Mouse (Mus musculus): ENCODE results near the gene Duoxa1. TPM values are rescaled to one million over a fixed set of nuclear protein-coding genes. Genes with fewer than 3 reads are reported as not detected.

The Duoxa1 gene
- polyA plus RNA-seq, 1 experiment from 2014 or later = not detected

DNA sequence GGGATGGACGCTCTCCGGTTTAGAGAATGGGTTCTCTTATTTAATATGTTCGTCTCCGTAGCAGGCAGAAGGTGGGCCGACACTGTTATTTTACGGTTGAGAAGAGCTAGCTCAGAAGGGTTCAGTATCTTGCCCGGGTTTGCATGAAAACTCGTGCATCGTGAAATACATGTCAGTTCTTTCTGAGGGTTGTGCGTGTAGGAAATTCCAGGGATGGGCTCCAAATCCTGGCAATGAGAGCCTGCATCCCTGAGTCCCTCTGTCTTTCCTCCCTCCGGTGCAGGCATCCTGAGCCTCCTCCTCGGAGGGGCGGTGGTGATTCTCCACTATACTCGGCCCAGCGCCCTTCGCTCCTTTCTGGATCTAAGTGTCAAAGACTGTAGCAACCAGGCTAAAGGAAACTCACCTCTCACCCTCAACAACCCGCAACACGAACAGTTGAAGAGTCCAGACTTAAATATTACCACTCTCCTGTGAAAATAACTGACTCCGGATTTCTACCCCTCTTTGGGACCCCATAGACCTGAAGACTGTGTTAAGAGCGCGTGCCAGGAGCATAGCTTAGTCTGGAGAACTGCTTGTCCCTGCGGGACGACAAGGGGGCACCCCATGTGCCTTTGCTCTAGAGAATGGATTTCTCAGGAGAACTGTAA, 11.5 kb downstream of the Duoxa1 start:
- H3K4me3 ChIP-seq = peak overlapping the region; percentile 50

DNA sequence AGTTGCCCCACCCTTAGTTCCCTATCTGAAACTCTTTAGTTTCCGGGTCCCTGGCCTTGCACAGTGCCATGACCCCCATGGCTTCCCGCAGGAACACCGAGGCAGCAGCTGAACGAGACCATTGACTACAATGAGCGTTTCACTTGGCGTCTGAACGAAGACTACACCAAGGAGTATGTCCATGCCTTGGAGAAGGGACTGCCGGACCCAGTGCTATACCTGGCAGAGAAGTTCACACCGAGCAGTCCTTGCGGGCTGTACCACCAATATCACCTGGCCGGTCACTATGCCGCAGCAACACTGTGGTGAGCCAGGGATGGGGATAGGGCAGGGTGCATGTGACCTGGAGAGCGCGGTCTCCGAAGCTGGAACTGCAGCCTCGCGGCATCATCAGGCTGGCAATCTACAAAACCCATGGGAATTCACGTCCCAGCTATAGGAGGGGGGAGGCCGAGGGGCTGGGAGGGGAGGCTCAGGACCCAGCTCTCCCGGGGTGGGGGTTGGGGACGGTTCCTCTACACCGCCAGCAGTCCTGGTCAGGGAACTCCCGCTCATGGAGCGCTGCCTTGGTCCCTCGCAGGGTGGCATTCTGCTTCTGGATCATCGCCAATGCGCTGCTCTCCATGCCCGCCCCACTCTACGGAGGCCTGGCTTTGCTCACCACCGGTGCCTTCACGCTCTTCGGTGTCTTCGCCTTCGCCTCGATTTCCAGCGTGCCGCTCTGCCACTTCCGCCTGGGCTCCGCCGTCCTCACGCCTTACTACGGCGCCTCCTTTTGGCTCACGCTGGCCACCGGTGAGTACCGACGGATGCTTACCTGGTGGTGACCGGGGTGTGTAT, 12.2 kb downstream of the Duoxa1 start:
- Histone ChIP-seq H3K27me3 (peaks cover 80% of the 10 kb centered on the region), H3K9me3 (no peaks in the 10 kb centered on the region), H3K4me1 (peaks cover 38% of the 10 kb centered on the region), H3K27ac (replicated peaks) (no peak overlapping the region), H3K4me2 (replicated peaks) (peak overlapping the region; percentile 93), H3K9ac (replicated peaks) (peak overlapping the region; percentile 45), H3K36me3 (no peaks in the 10 kb centered on the region), H3K4me3 (peak overlapping the region; percentile 50)
- peak; percentile 52 for ATAC-seq (replicated peaks)
- 1% methylated on average over 45 of the region's 48 CpGs for WGBS

More for the DNA sequence above, 11.5 kb downstream of the Duoxa1 start:
- Histone ChIP-seq H3K36me3 (no peaks in the 10 kb centered on the region), H3K9ac (replicated peaks) (peak overlapping the region; percentile 45), H3K4me1 (peaks cover 38% of the 10 kb centered on the region), H3K27me3 (peaks cover 76% of the 10 kb centered on the region), H3K4me2 (replicated peaks) (peak overlapping the region; percentile 93), H3K27ac (replicated peaks) (no peak overlapping the region), H3K9me3 (no peaks in the 10 kb centered on the region)
- ATAC-seq (replicated peaks) = no peak
- 8% methylated on average over 23 of the region's 23 CpGs for WGBS

DNA sequence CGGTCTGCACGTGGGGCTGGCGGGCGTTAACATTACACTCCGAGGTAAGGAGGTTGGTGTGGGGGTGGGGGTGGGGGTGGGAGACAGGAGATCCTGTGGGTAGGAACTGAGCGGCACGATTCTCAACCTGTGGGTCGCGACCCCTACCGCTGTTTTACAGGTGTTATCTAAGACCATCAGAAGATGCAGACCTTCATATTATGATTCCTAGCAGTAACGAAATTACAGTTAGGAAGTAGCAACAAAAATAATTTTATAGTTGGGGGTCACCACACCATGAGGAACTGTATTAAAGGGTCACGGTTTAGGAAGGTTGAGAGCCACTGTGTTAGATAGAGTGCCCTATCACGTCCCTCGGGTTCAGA, 12.9 kb downstream of the Duoxa1 start:
- no peak overlapping the region for H3K27ac ChIP-seq (replicated peaks)

DNA sequence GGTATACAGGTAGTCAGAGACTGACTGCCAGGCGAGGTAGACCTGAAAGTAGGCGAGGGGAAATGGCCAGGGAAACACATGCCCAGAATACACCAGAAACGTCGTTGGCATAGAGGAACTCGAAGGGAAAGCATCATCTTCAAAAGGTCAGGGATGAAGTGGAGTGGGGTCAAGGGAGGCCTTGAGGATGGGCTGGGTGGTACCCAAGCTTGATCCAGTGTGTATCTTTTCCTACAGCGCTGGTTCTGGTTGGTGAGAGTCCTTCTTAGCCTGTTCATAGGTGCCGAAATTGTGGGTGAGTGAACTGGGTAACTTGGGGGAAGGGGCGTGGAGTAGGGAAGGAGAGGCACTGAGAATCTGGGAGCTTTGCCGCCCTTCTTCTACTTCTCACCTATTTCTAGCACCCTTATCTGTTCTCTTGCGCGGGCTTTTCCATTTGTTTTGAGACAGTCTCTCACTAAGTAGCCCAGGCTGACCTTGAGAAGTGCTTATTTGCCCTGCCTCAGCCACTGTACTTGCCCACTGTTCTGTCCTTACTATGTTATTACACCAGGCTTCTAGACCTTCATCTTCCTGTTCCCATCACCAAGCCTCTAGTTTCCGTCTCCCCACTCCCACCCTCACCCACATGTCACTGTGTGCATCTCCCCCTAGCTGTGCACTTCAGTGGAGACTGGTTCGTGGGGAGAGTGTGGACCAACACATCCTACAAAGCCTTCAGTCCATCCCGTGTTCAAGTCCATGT, 13.4 kb downstream of the Duoxa1 start:
- Histone ChIP-seq H3K4me2 (replicated peaks) (no peak overlapping the region), H3K9ac (replicated peaks) (no peak overlapping the region), H3K27me3 (peaks cover 85% of the 10 kb centered on the region), H3K4me3 (no peak overlapping the region), H3K36me3 (no peaks in the 10 kb centered on the region), H3K27ac (replicated peaks) (no peak overlapping the region), H3K9me3 (no peaks in the 10 kb centered on the region), H3K4me1 (peaks cover 38% of the 10 kb centered on the region)
- ATAC-seq (replicated peaks) = no peak
- 13% methylated on average over 14 of the region's 14 CpGs for WGBS

More for the DNA sequence above, 12.9 kb downstream of the Duoxa1 start:
- H3K4me2 ChIP-seq (replicated peaks) = peak overlapping the region; percentile 93
- no peaks in the 10 kb centered on the region for H3K9me3 ChIP-seq
- peaks cover 83% of the 10 kb centered on the region for H3K27me3 ChIP-seq
- H3K4me1 ChIP-seq = peaks cover 38% of the 10 kb centered on the region
- ATAC-seq (replicated peaks) = no peak
- WGBS = 4% methylated on average over 14 of the region's 14 CpGs
- no peaks in the 10 kb centered on the region for H3K36me3 ChIP-seq
- peak overlapping the region; percentile 50 for H3K4me3 ChIP-seq
- H3K9ac ChIP-seq (replicated peaks) = no peak overlapping the region

DNA sequence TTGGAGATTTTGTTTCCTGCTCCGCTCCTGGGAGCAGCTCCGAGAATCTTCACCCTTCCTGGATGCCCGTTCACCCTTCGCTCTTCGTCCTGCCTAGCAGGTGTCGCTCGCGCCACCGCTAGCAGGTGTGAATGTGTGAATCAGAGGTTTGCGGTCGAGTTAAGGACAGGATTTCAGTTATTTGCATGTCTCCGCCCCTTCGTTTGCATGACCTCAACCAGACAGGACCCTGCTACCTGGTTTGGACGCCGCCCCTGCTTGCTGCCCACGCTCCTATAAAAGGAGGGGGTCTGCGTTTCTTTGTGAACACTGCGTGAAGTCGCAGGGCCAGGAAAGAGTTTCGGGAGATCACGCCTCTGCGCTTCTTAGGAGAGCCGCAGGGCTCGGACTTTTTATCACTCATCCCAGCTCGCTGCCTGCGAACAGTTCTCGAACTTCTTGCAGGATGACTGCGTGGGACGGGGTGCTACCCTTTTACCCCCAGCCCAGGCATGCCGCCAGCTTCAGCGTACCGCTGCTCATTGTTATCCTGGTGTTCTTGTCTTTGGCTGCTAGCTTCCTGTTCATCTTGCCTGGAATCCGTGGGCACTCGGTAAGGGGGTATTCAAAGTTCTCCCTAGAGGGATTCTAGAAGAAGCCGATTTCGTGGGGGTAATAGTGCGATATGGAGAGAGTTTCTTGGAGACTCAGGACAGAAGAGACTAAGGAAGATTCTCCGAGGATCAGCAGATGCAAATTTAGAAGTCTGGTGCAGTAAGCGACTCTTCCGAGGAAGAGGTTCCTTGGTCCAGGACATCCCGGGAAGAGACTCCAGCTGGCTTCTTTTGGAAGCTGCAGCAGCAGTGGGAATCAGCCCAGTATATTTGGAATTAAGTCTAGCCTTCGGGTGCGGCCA, 14.7 kb downstream of the Duoxa1 start, which contains the start of gene Duoxa2:
Gene Duoxa2 (plus strand): TSS at position 305 of the 895 bp plus-strand sequence.
- no peak within 1 kb of the TSS for H3K27ac ChIP-seq (replicated peaks)
- peak within 1 kb of the TSS; percentile 21 for H3K4me3 ChIP-seq
- peak within 1 kb of the TSS; percentile 35 for H3K4me2 ChIP-seq (replicated peaks)
- no peaks in the 10 kb centered on the region for H3K36me3 ChIP-seq
- no peak within 1 kb of the TSS for H3K9ac ChIP-seq (replicated peaks)
- H3K9me3 ChIP-seq = no peaks in the 10 kb centered on the region
- WGBS = 1% methylated on average over 43 of the region's 43 CpGs
- H3K4me1 ChIP-seq = peaks cover 38% of the 10 kb centered on the region
- ATAC-seq (replicated peaks) = no peak
- peaks cover 83% of the 10 kb centered on the region for H3K27me3 ChIP-seq

DNA sequence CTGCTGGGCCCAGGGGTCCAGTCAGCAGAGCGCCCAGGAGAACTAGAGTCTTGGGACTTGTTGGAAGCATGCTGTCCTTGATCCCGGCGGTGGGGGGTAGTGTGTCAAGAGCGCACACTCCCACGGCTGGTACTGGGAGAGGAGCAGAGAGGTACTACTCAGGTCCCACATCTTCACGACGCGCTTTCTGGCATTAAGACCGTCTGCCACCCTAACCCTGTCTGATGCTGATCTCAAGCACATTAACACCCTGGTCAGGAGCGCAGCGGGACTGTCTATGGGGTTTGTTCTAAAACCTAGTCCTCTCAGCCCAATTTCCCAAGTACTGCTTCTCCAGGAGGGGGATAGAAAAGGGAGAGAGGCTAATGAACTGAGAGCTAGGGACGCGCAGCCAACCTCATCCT, 15.4 kb downstream of the Duoxa1 start, which contains the start of gene Duox2:
Gene Duox2 (minus strand): TSS at position 354 of the 404 bp plus-strand sequence.
- Histone ChIP-seq H3K4me2 (replicated peaks) (peak within 1 kb of the TSS; percentile 35), H3K4me3 (peak within 1 kb of the TSS; percentile 21), H3K9me3 (no peaks in the 10 kb centered on the region), H3K27ac (replicated peaks) (no peak within 1 kb of the TSS), H3K4me1 (peaks cover 38% of the 10 kb centered on the region), H3K36me3 (no peaks in the 10 kb centered on the region), H3K9ac (replicated peaks) (no peak within 1 kb of the TSS), H3K27me3 (peaks cover 76% of the 10 kb centered on the region)
- ATAC-seq (replicated peaks) = no peak
- WGBS = 3% methylated on average over 13 of the region's 13 CpGs

DNA sequence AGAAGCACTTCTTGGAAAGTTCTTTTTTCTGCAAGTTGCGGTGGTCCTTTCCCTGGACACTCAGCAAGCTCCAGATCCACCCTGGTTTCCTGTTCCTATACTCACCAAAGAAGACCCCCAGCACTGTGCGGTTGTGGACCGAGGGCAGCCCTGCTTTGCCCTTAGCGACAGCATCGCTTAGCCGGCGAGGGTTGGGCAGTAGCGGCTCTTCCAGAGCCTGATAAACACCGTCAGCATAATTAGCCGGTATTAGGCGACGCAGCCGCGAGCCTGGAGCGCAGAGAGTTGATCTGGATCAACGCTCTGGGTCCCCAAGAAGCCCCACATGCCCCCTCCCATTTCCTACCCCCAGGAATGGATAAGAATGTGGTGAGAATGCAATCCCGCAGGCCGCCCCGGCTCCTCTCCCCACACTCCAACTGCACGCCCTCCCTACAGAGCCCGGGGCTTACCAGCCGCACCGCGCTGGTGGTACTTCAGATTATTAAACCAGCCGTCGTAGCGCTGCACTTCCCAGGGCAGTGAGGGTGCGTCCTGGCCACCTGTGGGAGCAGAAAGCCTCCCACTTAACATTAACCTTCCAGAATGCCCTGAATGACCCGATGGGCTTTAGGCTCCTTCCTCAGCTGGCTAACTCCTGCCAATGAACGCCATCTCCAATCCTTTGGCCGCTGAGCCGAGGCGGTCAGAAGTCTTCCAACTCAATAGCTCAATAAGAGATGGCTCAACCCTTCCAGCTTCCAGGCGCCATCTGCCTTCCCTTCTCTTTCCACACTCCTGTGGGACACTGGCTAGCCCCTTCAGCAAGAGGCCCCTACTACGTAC, 16.0 kb downstream of the Duoxa1 start:
- no peak for ATAC-seq (replicated peaks)

DNA sequence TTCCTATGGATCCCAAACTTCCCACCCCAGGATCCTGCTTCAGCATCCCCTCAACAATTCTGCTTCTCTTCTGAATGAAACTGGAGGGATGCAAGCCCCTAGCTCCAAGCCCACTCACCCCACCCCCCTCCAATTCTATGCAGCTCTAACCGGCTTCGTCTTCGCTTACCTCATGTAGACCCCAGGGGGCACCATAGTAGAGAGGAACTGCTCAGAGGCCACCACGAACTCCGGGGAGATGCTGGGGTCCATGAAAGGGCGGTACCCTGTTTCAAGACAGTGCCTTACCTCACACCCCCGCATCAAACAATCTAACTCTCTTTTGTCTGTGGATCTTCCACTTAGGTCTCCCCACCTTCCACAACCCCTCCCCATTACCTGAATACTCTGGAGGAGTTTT, 18.6 kb downstream of the Duoxa1 start:
- ATAC-seq (replicated peaks) = no peak; the same call in 1 of the 2 replicates
- H3K9me3 ChIP-seq = no peaks in the 10 kb centered on the region
- H3K4me2 ChIP-seq (replicated peaks) = no peak overlapping the region
- no peak overlapping the region for H3K9ac ChIP-seq (replicated peaks)
- 4% methylated on average over 7 of the region's 7 CpGs for WGBS
- peaks cover 53% of the 10 kb centered on the region for H3K27me3 ChIP-seq
- H3K36me3 ChIP-seq = no peaks in the 10 kb centered on the region
- H3K27ac ChIP-seq (replicated peaks) = no peak overlapping the region
- no peak overlapping the region for H3K4me3 ChIP-seq
- H3K4me1 ChIP-seq = peaks cover 22% of the 10 kb centered on the region

More for the DNA sequence above, 16.0 kb downstream of the Duoxa1 start:
- under 1% methylated on average over 35 of the region's 35 CpGs for WGBS
- Histone ChIP-seq H3K27me3 (peaks cover 71% of the 10 kb centered on the region), H3K36me3 (no peaks in the 10 kb centered on the region), H3K4me3 (peak overlapping the region; percentile 21), H3K9me3 (no peaks in the 10 kb centered on the region), H3K27ac (replicated peaks) (no peak overlapping the region), H3K4me2 (replicated peaks) (peak overlapping the region; percentile 24), H3K9ac (replicated peaks) (no peak overlapping the region), H3K4me1 (peaks cover 38% of the 10 kb centered on the region)

DNA sequence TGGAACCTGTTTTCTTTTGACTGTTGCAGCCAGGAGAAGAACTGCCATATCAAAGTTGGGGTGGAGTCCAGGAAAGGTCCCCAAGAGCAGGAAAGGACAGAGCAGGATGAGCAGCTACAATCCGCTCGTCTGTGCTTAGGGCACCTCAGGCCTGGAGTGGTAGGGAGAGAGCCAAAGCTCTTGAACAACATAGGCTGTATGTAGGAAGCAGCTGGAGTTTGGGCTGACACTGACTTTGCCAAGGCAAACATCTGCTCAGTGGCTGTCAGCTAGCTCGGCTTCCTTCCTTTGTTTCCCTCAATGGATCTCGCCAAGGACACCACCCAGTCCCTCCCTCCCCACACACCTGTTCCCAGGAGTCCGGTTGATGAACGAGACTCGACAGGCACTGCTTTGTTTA, 27.4 kb downstream of the Duoxa1 start:
- H3K27me3 ChIP-seq = no peaks in the 10 kb centered on the region
- ATAC-seq (replicated peaks) = no peak
- WGBS = 64% methylated on average over 7 of the region's 7 CpGs

DNA sequence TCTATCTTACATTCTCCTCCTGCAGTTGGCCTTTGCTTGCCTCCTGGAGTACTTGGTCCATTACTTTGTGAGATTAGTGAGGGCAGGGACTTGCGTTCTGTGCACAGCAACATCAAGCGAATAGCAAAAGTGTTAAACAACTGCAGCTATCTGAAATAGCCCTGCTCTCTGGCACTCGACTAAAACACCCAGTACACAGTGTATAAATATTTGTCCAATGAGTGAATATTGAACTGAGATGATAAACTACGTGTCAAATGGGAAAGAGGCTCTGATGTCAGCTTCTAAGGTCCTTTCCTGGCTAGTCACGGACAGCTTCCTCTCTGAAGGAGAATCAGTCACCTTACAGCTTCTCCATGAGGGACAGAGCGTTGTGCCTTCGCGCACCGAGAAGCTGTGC, 29.4 kb downstream of the Duoxa1 start:
- no peaks in the 10 kb centered on the region for H3K36me3 ChIP-seq
- H3K27me3 ChIP-seq = no peaks in the 10 kb centered on the region
- 87% methylated on average over 9 of the region's 9 CpGs for WGBS
- no peak for ATAC-seq (replicated peaks)
- no peaks in the 10 kb centered on the region for H3K4me1 ChIP-seq
- H3K9ac ChIP-seq (replicated peaks) = no peak overlapping the region
- H3K4me3 ChIP-seq = no peak overlapping the region
- no peak overlapping the region for H3K27ac ChIP-seq (replicated peaks)
- no peaks in the 10 kb centered on the region for H3K9me3 ChIP-seq
- H3K4me2 ChIP-seq (replicated peaks) = no peak overlapping the region

More for the DNA sequence above, 27.4 kb downstream of the Duoxa1 start:
- H3K9ac ChIP-seq (replicated peaks) = no peak overlapping the region
- no peaks in the 10 kb centered on the region for H3K4me1 ChIP-seq
- no peak overlapping the region for H3K4me3 ChIP-seq
- H3K27ac ChIP-seq (replicated peaks) = no peak overlapping the region
- H3K9me3 ChIP-seq = no peaks in the 10 kb centered on the region
- H3K4me2 ChIP-seq (replicated peaks) = no peak overlapping the region
- no peaks in the 10 kb centered on the region for H3K36me3 ChIP-seq
